Mouse (Mus musculus): ENCODE measurements around the gene Acat3. TPM values are rescaled to one million over a fixed set of nuclear protein-coding genes. Genes with fewer than 3 reads are reported as not detected.
"Not testable (repeated sequence)": the region's sequence is repeated elsewhere in the genome, so short reads cannot be mapped to it uniquely, and the experiment has no call there.

Acat3 gene
- total and polyA plus RNA-seq, 2 experiments from 2014 or later: 0.23 TPM; not detected in 1

DNA sequence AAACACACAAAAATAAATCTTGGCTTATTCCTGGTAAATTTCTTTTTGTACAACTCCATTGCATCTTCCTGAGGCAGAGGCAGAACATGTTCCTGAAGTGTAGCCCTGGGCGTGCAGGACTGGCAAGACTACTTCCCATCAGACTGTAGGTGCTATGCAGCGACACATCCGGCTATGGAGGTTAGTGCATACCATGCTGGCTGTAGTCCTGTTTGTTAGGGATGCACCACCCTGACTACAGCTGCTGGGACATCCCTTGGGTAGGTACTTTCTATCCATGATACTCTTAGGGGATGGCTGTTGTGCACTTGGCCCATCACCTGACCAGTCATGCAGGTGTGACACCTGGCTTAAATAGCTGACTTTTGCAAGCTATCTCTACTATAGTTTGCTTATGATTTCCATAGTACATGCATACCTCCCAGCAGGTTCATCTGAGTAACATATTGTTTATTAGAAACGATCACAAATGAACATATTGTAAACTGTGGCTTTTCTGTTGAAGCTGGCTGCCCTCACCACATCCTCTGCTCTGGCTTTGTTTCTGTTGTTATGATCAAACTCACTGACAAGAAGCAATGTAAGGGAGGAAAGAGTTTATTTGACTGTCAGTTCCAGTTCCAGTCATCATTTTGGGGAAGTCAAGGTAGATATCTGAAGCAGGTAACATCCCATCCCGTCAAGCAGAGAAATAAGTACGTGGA lies 2.2 kb upstream of the Acat3 start:
- no peak overlapping the region for H3K4me3 ChIP-seq (ENCODE audit: low read depth, low read length)

GRCm38 (mm10) chr17:12941543-12942260 lies 1.3 kb upstream of the Acat3 start:
- Histone ChIP-seq H3K4me1 (ENCODE audit: control insufficient read depth, insufficient read depth) (no peaks in the 10 kb centered on the region), H3K4me2 (ENCODE audit: low read depth, low read length) (no peak overlapping the region), H3K36me3 (replicated peaks; ENCODE audit: control insufficient read depth, insufficient read depth, low read length) (peaks cover 6% of the 10 kb centered on the region; the same call in 1 of the 2 replicates), H3K4me3 (ENCODE audit: low read depth, low read length) (no peak overlapping the region), H3K9me3 (replicated peaks; ENCODE audit: control insufficient read depth, low read length) (no peaks in the 10 kb centered on the region), H3K9ac (replicated peaks; ENCODE audit: low read depth, low read length) (no peak overlapping the region), H3K27me3 (ENCODE audit: control insufficient read depth, insufficient read depth, low read length) (no peaks in the 10 kb centered on the region), H3K27ac (ENCODE audit: low read depth) (no peak overlapping the region)
- DNase-seq (ENCODE audit: low spot score) (no peak), ATAC-seq (ENCODE audit: insufficient read depth, low read depth) (no peak)
- 81% methylated on average over 8 of the region's 8 CpGs for WGBS
- no peak for TF ChIP-seq EP300 (IDR thresholded peaks at IDR 0.05; ENCODE audit: low read depth)
- TF ChIP-seq CTCF (IDR thresholded peaks at IDR 0.05; ENCODE audit: low read depth): no peak

More for the DNA sequence above, 2.2 kb upstream of the Acat3 start:
- Histone ChIP-seq H3K27me3 (ENCODE audit: control insufficient read depth, insufficient read depth, low read length) (no peaks in the 10 kb centered on the region), H3K36me3 (replicated peaks; ENCODE audit: control insufficient read depth, insufficient read depth, low read length) (peaks cover 6% of the 10 kb centered on the region; the same call in 1 of the 2 replicates), H3K4me1 (ENCODE audit: control insufficient read depth, insufficient read depth) (no peaks in the 10 kb centered on the region), H3K9ac (replicated peaks; ENCODE audit: low read depth, low read length) (no peak overlapping the region), H3K27ac (ENCODE audit: low read depth) (no peak overlapping the region), H3K9me3 (replicated peaks; ENCODE audit: control insufficient read depth, low read length) (no peaks in the 10 kb centered on the region), H3K4me2 (ENCODE audit: low read depth, low read length) (no peak overlapping the region)
- no peak for DNase-seq (ENCODE audit: low spot score)
- 79% methylated on average over 6 of the region's 6 CpGs for WGBS
- no peak for TF ChIP-seq CTCF (IDR thresholded peaks at IDR 0.05; ENCODE audit: low read depth)
- no peak for TF ChIP-seq EP300 (IDR thresholded peaks at IDR 0.05; ENCODE audit: low read depth)
- no peak for ATAC-seq (ENCODE audit: insufficient read depth, low read depth)

GRCm38 (mm10) chr17:12939377-12940148 lies 837 bp downstream of the Acat3 start:
- not testable (repeated sequence) for H3K27me3 ChIP-seq (ENCODE audit: control insufficient read depth, insufficient read depth, low read length)

GRCm38 (mm10) chr17:12938077-12938476 lies 2.3 kb downstream of the Acat3 start:
- Histone ChIP-seq H3K4me2 (ENCODE audit: low read depth, low read length) (no peak overlapping the region), H3K27me3 (ENCODE audit: control insufficient read depth, insufficient read depth, low read length) (no peaks in the 10 kb centered on the region), H3K4me3 (ENCODE audit: low read depth, low read length) (no peak overlapping the region), H3K36me3 (replicated peaks; ENCODE audit: control insufficient read depth, insufficient read depth, low read length) (no peaks in the 10 kb centered on the region), H3K27ac (ENCODE audit: low read depth) (no peak overlapping the region), H3K9me3 (replicated peaks; ENCODE audit: control insufficient read depth, low read length) (no peaks in the 10 kb centered on the region), H3K9ac (replicated peaks; ENCODE audit: low read depth, low read length) (no peak overlapping the region), H3K4me1 (ENCODE audit: control insufficient read depth, insufficient read depth) (no peaks in the 10 kb centered on the region)
- 56% methylated on average over 2 of the region's 2 CpGs for WGBS
- DNase-seq (ENCODE audit: low spot score): no peak
- TF ChIP-seq CTCF (IDR thresholded peaks at IDR 0.05; ENCODE audit: low read depth) (no peak), EP300 (IDR thresholded peaks at IDR 0.05; ENCODE audit: low read depth) (no peak)
- ATAC-seq (ENCODE audit: insufficient read depth, low read depth): no peak

More at GRCm38 (mm10) chr17:12939377-12940148, 837 bp downstream of the Acat3 start:
- DNase-seq (ENCODE audit: low spot score); H3K27ac ChIP-seq (ENCODE audit: low read depth); H3K4me1 ChIP-seq (ENCODE audit: control insufficient read depth, insufficient read depth); H3K9me3 ChIP-seq (replicated peaks; ENCODE audit: control insufficient read depth, low read length); H3K36me3 ChIP-seq (replicated peaks; ENCODE audit: control insufficient read depth, insufficient read depth, low read length): not testable (repeated sequence)
- H3K9ac ChIP-seq (replicated peaks; ENCODE audit: low read depth, low read length): 0 out of 2 replicates have a peak overlapping the region, but pooled peaks have one; percentile 1
- H3K4me3 ChIP-seq (ENCODE audit: low read depth, low read length): peak overlapping the region; percentile 38; the same call in 1 of the 2 replicates
- peak overlapping the region; percentile 63 for H3K4me2 ChIP-seq (ENCODE audit: low read depth, low read length)
- ATAC-seq (ENCODE audit: insufficient read depth, low read depth): 0 out of 2 replicates have a peak, but pooled peaks have one; percentile 6
- WGBS: 44% methylated on average over 2 of the region's 12 CpGs

DNA sequence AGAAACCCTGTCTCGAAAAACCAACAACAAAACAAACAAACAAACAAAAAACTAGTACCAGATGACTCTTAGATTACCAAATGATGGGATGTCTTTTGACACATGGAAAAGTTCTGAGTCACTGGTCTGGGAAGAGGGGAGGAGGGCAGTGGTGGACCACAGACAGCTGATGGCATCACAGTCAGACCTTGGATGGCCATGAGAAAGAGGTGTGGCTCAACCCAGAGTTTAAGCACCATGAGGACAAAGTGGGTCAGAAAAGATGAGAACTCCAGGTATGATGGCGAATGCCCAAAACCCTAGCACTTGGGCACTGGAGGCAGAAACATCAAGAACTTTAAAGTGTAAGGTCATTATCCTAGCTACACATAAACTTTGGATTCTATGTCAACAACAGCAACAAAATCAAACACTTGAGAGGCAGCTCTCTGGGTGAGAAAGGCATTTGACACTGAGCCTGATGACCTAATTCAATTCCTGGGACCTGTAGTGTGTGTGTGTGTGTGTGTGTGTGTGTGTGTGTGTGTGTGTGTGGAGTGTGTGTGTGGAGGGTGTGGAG lies 2.9 kb downstream of the Acat3 start:
- ATAC-seq (ENCODE audit: insufficient read depth, low read depth): no peak
- no peak for DNase-seq (ENCODE audit: low spot score)
- Histone ChIP-seq H3K4me2 (ENCODE audit: low read depth, low read length) (no peak overlapping the region), H3K4me1 (ENCODE audit: control insufficient read depth, insufficient read depth) (no peaks in the 10 kb centered on the region), H3K27me3 (ENCODE audit: control insufficient read depth, insufficient read depth, low read length) (no peaks in the 10 kb centered on the region), H3K9me3 (replicated peaks; ENCODE audit: control insufficient read depth, low read length) (no peaks in the 10 kb centered on the region), H3K9ac (replicated peaks; ENCODE audit: low read depth, low read length) (no peak overlapping the region), H3K27ac (ENCODE audit: low read depth) (no peak overlapping the region), H3K36me3 (replicated peaks; ENCODE audit: control insufficient read depth, insufficient read depth, low read length) (no peaks in the 10 kb centered on the region), H3K4me3 (ENCODE audit: low read depth, low read length) (no peak overlapping the region)
- WGBS: 68% methylated on average over 2 of the region's 2 CpGs
- TF ChIP-seq CTCF (IDR thresholded peaks at IDR 0.05; ENCODE audit: low read depth) (no peak), EP300 (IDR thresholded peaks at IDR 0.05; ENCODE audit: low read depth) (no peak)
